Mouse (Mus musculus) heart, postnatal 0 days (tissue): Measurements from ENCODE around the gene Cxcl10.
A peak's percentile ranks its signal among the peaks of the same experiment; 100 is the strongest.

Experiments
- CTCF ChIP-seq: IDR thresholded peaks from 2 replicates; pipeline ENCODE4 v1.5.1; 2016; ENCODE audit warnings: antibody characterized with exemption, control low read depth, low read depth
- EP300 ChIP-seq: IDR thresholded peaks from 2 replicates; pipeline ENCODE4 v1.6.1; 2016; ENCODE audit warnings: antibody characterized with exemption, low read depth

GRCm38 (mm10) chr5:92387433-92387832 is 38.7 kb upstream of the Cxcl10 start:
- TF ChIP-seq CTCF (no peak), EP300 (0 out of 2 replicates have a peak, but pooled peaks have one; percentile 17)
